19 mouse cellular contexts compared by ENCODE assay signal in genomic region chr10:123341280-123341679, GRCm38 (mm10).
"Had no signal": no experiment of that assay in that cellular context is flagged by ENCODE, and none has a peak within 500 bp of the region (broad histone marks: within the 10 kb centered on the region; RNA-seq: fewer than 3 reads in every experiment).

No protein-coding gene starts in this region.

- H3K27me3 ChIP-seq: kidney, embryonic 15.5 days; liver, embryonic 13.5 days; midbrain, embryonic 12.5 days; midbrain, embryonic 15.5 days; neural tube, embryonic 13.5 days; stomach, embryonic 15.5 days had no signal

- H3K4me3 ChIP-seq: kidney, embryonic 15.5 days; left cerebral cortex, adult 2 months; liver, embryonic 13.5 days; midbrain, embryonic 12.5 days; midbrain, embryonic 15.5 days; myocyte; neural tube, embryonic 13.5 days; stomach, embryonic 15.5 days had no signal

- DNase-seq: kidney, adult 8-10 months; kidney, postnatal 10 days; kidney, postnatal 36 days; layer of hippocampus, postnatal 36 days; liver, embryonic 13.5 days; lung, adult 2 months; lung, postnatal 14 days; lung, postnatal 4 days; right cerebral cortex, adult 18-20 months; right cerebral cortex, postnatal 25 days; spleen, adult 18-20 months; thymus, postnatal 25 days had no signal

- H3K9me3 ChIP-seq: kidney, embryonic 15.5 days; liver, embryonic 13.5 days; midbrain, embryonic 12.5 days; midbrain, embryonic 15.5 days; neural tube, embryonic 13.5 days; stomach, embryonic 15.5 days had no signal

- H3K4me1 ChIP-seq: kidney, embryonic 15.5 days; liver, embryonic 13.5 days; midbrain, embryonic 12.5 days; stomach, embryonic 15.5 days had no signal

- H3K36me3 ChIP-seq: kidney, embryonic 15.5 days; liver, embryonic 13.5 days; midbrain, embryonic 12.5 days; midbrain, embryonic 15.5 days; neural tube, embryonic 13.5 days; stomach, embryonic 15.5 days had no signal

- H3K27ac ChIP-seq: kidney, embryonic 15.5 days; left cerebral cortex, adult 2 months; liver, embryonic 13.5 days; midbrain, embryonic 12.5 days; midbrain, embryonic 15.5 days; neural tube, embryonic 13.5 days; stomach, embryonic 15.5 days had no signal
